Mouse (Mus musculus): ENCODE results near the gene Slc24a3.

Gene Slc24a3

GRCm38 (mm10) chr2:145167664-145168360, at the start of gene Slc24a3:
Slc24a3 (plus strand) TSS chr2:145167754.
- DNase-seq (ENCODE audit: low spot score in 2 of 2) = peak; percentile 79 to 81

DNA sequence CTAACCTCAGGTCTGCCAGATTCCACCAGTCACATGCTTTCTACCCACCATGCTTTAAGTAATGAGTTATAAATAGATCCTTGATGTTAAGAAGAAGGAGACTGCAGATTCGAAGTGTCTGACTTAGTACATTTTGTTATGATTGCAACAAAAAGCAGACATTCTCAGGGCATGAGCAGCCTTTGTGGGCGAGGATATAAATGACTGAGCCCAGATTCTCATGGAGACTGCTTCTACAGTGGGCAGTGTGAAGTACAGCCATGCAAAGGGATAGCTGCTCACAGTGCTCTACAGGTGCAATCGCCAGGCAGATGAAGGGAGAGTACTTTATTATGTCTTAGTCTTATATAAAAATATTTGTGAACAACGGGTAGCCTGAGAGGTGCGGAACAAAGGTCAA, 49.8 kb upstream of the Slc24a3 start:
- DNase-seq (ENCODE audit: low spot score in 2 of 2) = peak; percentile 3 to 22

DNA sequence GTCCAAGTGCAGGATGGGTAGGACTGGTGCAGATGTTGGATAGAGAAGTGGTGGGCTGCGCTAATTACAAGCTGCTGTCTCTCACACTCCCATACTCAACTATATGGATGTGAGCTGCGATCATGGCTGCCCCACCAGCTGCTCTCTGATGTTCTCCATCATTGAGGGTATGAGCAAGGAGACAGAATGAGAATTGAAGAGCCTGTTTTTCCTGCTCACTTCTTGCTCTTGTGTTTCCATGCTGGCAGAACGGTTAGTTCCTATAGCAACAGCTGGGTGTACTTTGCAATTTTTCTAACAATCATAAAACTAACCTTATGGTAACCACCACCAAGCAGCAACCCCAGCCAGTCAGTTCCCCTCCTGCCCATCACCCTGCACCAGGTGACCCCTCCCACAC, 39.8 kb upstream of the Slc24a3 start:
- no peak for DNase-seq (ENCODE audit: low spot score in 2 of 2)

GRCm38 (mm10) chr2:145136625-145137291, 30.8 kb upstream of the Slc24a3 start:
- DNase-seq (ENCODE audit: low spot score in 2 of 2) = no peak

DNA sequence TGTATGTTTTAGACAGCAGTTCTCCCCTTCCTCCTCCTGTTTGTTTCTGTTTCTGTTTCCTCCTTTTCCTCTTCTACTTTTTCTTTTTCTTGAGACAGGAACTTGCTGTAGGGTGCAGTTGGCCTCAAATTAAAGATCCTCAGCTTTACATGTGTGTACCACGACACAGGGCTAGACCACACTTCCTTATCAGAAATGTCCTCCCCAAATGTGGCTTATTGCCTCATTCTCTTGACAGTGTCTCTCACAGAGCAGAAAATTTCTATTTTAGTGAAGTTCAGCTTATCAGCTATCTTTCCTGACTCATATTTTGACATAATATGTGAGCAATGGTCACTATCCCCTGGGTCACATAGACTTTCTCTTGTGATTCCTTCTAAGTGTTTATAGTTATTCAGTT, 17.1 kb upstream of the Slc24a3 start:
- DNase-seq (ENCODE audit: low spot score in 2 of 2) = no peak

DNA sequence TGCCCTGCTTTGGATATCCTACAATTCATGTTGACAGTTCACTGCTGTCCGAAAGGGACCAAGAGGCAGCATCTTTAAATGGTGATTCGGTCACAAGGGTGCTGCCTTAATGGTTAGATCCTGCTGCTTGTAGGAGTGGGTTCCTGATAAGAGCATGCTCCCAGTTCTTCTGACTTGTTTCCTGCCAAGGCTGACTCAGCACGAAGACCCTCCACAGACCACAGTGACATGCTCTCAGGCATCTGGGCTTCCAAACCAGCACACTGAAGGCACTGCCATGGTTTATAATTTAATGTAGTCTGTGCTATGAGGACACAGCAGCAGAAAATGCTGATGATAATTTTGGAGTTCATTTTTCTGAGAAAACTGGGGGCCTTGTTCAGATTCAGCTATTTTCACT, 16.7 kb upstream of the Slc24a3 start:
- DNase-seq (ENCODE audit: low spot score in 2 of 2) = no peak

GRCm38 (mm10) chr2:145152281-145152680, 15.3 kb upstream of the Slc24a3 start:
- DNase-seq (ENCODE audit: low spot score in 2 of 2) = no peak

- no peak for DNase-seq (ENCODE audit: low spot score in 2 of 2)
Observed at GRCm38 (mm10) chr2:145158972-145159371, 8.6 kb upstream of the Slc24a3 start.

DNA sequence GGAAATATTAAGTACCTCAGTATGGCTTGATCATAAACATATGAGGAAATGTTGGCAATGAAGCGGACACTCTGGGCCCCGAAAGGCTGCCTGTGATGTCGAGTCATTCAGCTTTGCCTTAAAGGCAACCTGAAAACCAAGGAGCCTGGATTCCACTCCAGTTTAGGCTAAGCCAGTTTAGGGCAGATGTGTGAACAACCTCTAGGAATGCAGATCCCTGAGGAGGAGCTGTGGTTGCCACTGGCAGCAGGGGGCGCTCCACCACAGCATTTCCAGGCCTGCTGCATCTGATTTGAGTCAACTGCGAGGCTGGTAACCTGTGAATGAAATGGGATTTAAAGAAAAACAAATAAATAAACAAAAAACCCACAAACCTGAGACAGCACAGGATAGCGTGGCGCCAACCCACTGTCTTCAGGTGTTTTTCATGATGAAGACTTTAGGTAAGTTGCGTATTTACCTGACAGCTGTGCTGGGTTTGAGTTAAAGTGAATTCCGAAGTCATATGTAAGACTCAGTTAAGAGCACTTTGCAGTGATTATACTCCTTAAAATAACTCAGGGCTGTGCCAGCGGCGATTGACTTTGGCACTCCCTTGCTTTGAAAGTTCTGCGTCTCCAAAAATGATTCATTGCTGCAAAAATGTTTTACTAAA, 6.4 kb upstream of the Slc24a3 start:
- DNase-seq (ENCODE audit: low spot score in 2 of 2) = peak; percentile 87 to 89

DNA sequence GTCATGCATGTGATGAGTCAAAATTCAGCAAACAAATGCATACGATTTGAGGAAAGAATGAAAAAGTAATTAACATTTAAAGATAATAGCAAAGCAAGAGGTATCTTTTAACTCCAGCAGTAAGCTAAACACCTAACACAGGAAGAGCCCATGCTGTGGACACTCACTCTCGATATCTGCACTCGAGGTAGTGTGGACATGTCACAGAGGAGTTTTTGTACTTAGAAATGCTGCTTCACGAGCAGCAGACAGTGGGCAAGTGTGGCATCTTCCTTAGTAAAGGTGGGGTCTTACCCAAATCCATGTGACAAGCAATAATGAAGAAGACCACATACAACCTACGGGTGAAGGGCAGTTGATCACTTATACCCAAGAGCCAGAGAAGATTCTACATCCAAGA, 3.5 kb upstream of the Slc24a3 start:
- no peak for DNase-seq (ENCODE audit: low spot score in 2 of 2)

GRCm38 (mm10) chr2:145164562-145164961, 3.0 kb upstream of the Slc24a3 start:
- no peak for DNase-seq (ENCODE audit: low spot score in 2 of 2)

GRCm38 (mm10) chr2:145165076-145165475, 2.5 kb upstream of the Slc24a3 start:
- no peak for DNase-seq (ENCODE audit: low spot score in 2 of 2)

DNA sequence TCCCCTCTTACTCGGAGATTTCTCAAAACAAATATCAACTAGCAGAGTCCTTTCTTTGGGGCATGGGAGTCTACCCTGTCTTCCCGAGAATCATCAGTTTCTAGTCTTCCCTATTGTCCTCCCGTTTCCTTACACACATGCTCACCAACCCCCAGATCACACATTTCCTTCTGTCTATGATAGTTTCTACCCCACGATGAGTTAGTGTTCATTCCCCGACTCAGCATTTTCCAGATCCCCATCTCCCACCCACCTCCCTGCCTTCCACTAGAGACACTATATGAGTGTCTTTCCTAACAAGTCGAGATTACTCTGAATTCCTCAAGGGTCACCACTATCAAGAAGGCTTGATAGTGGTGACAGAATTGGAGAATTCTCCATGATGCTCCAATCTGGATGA, 1.7 kb upstream of the Slc24a3 start:
- DNase-seq (ENCODE audit: low spot score in 2 of 2) = no peak

- DNase-seq (ENCODE audit: low spot score in 2 of 2) = peak; percentile 58 to 66
Observed at GRCm38 (mm10) chr2:145167051-145167663, 397 bp upstream of the Slc24a3 start.

- no peak for DNase-seq (ENCODE audit: low spot score in 2 of 2)
Observed at GRCm38 (mm10) chr2:145168405-145168971, 934 bp downstream of the Slc24a3 start.

DNA sequence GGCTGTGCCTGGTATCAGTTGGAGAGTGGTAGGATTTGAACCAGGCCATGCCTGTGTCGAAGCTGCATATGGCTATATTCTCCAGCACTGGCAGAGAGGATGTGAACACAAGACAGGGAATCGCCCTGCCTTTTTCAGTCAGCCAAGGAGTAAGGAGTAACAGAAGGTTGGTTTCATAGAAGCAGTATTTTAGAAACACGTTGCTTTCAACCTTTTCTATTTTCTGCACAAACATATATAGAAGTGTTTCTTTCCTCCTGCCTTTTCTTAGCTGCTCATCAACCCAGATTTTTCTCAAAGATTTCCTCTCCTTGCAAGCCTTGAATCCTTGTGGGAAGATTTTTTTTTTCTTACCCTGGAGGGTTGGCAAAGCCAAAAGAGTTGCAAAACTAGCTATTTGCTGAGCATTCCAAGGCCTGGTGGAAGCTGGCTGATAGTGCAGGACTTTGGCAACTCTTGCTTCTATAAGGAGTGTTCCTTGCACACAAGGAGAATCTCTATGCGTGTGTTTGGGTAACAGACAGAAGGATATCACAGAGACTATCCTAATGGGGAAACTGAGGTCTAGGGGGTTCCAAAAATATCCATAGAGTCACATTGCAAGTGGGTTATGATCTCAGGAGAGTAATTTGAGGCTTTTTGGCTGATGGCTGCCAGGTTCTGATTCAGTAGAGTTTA, 5.6 kb downstream of the Slc24a3 start:
- peak in 1 of 2 experiments; percentile 61 for DNase-seq (ENCODE audit: low spot score in 2 of 2)

- no peak for DNase-seq (ENCODE audit: low spot score in 2 of 2)
Observed at GRCm38 (mm10) chr2:145175036-145175435, 7.5 kb downstream of the Slc24a3 start.

- DNase-seq (ENCODE audit: low spot score in 2 of 2) = no peak
Observed at GRCm38 (mm10) chr2:145182410-145182809, 14.9 kb downstream of the Slc24a3 start.

DNA sequence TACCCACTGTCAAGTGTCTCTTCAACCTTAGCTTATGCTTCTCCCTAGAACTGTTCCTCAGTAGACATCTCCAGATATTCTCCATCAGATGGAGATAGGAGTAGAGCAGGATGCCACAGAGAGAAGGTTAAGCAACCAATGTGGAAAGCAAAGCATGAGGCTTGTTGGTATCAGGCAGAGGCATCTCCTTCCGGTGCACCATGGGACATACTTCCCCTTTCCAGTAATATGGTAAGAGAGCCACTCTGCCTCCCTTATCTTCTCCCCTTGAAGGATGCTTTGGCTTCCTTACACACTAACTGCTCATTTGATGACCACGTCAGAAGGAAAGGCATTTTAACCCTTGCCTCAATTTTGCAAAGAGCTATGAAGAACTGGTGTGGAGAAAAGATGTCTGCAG, 21.3 kb downstream of the Slc24a3 start:
- DNase-seq (ENCODE audit: low spot score in 2 of 2) = no peak

GRCm38 (mm10) chr2:145196043-145196442, 28.5 kb downstream of the Slc24a3 start:
- DNase-seq (ENCODE audit: low spot score in 2 of 2) = peak; percentile 45 to 52

- no peak for DNase-seq (ENCODE audit: low spot score in 2 of 2)
Observed at GRCm38 (mm10) chr2:145196501-145197042, 29.0 kb downstream of the Slc24a3 start.

Measured in frontal cortex, postnatal 36 days (tissue).